Comparison of ENCODE assay signal across 9 mouse cellular contexts in the genomic region with DNA sequence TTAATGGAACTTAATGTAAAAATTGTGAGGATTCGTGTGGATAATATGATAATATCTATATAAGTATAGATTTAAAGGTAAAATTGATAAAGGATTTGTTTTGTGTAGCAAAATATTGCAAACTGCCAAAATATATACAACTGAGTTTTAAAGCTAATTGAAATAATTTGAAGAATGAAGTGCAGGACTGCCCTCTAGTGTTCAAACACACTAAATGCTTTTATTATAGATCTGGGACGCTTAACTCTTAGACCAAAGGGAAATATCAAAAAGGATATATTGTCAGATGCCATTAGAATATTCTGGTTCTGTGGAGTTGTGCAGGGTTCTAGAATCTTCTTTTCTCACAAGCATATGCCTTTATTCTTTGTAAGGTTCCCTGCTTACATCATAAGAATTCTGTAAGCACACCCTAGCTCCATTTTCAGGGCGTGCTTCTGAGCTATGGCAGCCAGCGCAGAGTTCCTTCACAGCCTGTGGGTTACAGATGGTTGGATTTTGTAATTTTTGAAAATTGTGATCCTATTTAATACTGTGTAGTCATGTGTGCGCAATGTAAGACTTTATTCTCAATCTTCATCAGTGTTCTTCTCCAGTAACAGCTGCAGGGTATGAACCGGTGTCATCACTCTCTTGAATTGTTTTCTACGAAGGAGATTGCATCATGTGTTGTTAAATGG.
DNase-seq lines count a peak whose midpoint lies in the region; ATAC-seq and TF ChIP-seq lines count a peak whose summit lies in the region.
"Had no signal": no experiment of that assay in that cellular context is flagged by ENCODE, and none has a peak within 500 bp of the region (broad histone marks: within the 10 kb centered on the region; RNA-seq: fewer than 3 reads in every experiment).

No protein-coding gene starts in this region.

- DNase-seq in CD4-positive, CD25-positive, alpha-beta regulatory T cell, adult 2 months (ENCODE audit: low read depth, low spot score), result peak; percentile 64
- peak; percentile 83 for DNase-seq in lung, embryonic 14.5 days
- DNase-seq in lung, adult 18-20 months, result no peak
- peak; percentile 52 for DNase-seq in retina, postnatal 1 day
- no peak for DNase-seq in urinary bladder, postnatal 36 days (ENCODE audit: low spot score in 2 of 2)
- DNase-seq in adrenal gland, postnatal 25 days, result no peak

- H3K4me3 ChIP-seq in lung, embryonic 14.5 days (ENCODE audit: low read depth, low read length), result no peak overlapping the region
- H3K4me3 ChIP-seq in forebrain, embryonic 16.5 days (replicated peaks; ENCODE audit: low read length), result no peak overlapping the region
- H3K4me3 ChIP-seq: embryonic facial prominence, embryonic 12.5 days had no signal

- no peaks in the 10 kb centered on the region for H3K4me1 ChIP-seq in lung, embryonic 14.5 days (ENCODE audit: insufficient read depth)
- H3K4me1 ChIP-seq in forebrain, embryonic 16.5 days (replicated peaks; ENCODE audit: control insufficient read depth, insufficient read depth, low read length), result no peaks in the 10 kb centered on the region
- H3K4me1 ChIP-seq: embryonic facial prominence, embryonic 12.5 days had no signal

- no peaks in the 10 kb centered on the region for H3K27me3 ChIP-seq in lung, embryonic 14.5 days (ENCODE audit: insufficient read depth, low read length)
- no peaks in the 10 kb centered on the region for H3K27me3 ChIP-seq in forebrain, embryonic 16.5 days (replicated peaks; ENCODE audit: control insufficient read depth, insufficient read depth, low read length)
- H3K27me3 ChIP-seq: embryonic facial prominence, embryonic 12.5 days had no signal

- H3K9me3 ChIP-seq in lung, embryonic 14.5 days (ENCODE audit: low read depth, low read length), result no peaks in the 10 kb centered on the region
- no peaks in the 10 kb centered on the region for H3K9me3 ChIP-seq in forebrain, embryonic 16.5 days (ENCODE audit: control insufficient read depth, low read length)
- H3K9me3 ChIP-seq: embryonic facial prominence, embryonic 12.5 days had no signal

- peak; percentile 58 for TF ChIP-seq CTCF in lung, embryonic 14.5 days (IDR thresholded peaks at IDR 0.05; ENCODE audit: low read depth)

- WGBS in lung, embryonic 14.5 days, result 61% methylated on average over 7 of the region's 7 CpGs
- WGBS in forebrain, embryonic 16.5 days, result 67% methylated on average over 7 of the region's 7 CpGs

- ATAC-seq in CD4-positive, CD25-positive, alpha-beta regulatory T cell, adult 4 months, result no peak
- ATAC-seq in lung, embryonic 14.5 days (ENCODE audit: insufficient read depth), result no peak
- peak; percentile 54 for ATAC-seq in forebrain, embryonic 16.5 days

- no peak overlapping the region for H3K27ac ChIP-seq in lung, embryonic 14.5 days (ENCODE audit: low read depth)
- no peak overlapping the region for H3K27ac ChIP-seq in forebrain, embryonic 16.5 days (ENCODE audit: low read length)
- H3K27ac ChIP-seq: embryonic facial prominence, embryonic 12.5 days had no signal

- H3K9ac ChIP-seq in lung, embryonic 14.5 days, result no peak overlapping the region
- no peak overlapping the region for H3K9ac ChIP-seq in forebrain, embryonic 16.5 days (replicated peaks; ENCODE audit: low read depth, low read length)
- H3K9ac ChIP-seq: embryonic facial prominence, embryonic 12.5 days had no signal

- H3K4me2 ChIP-seq in lung, embryonic 14.5 days, result no peak overlapping the region
- H3K4me2 ChIP-seq in forebrain, embryonic 16.5 days (ENCODE audit: low read length), result no peak overlapping the region
- H3K4me2 ChIP-seq: embryonic facial prominence, embryonic 12.5 days had no signal

- no peaks in the 10 kb centered on the region for H3K36me3 ChIP-seq in lung, embryonic 14.5 days (ENCODE audit: insufficient read depth)
- H3K36me3 ChIP-seq in forebrain, embryonic 16.5 days (ENCODE audit: control insufficient read depth, insufficient read depth), result peaks cover 11% of the 10 kb centered on the region
- H3K36me3 ChIP-seq: embryonic facial prominence, embryonic 12.5 days had no signal

Comparison
In these comparisons a context has a peak if more than half of its experiments do, and no peak if none do; other contexts are left out.
1. DNase-seq: peak in CD4-positive, CD25-positive, alpha-beta regulatory T cell, adult 2 months (single experiment), lung, embryonic 14.5 days (single experiment) and retina, postnatal 1 day (single experiment); none in lung, adult 18-20 months (0 of 2), urinary bladder, postnatal 36 days (0 of 2) and adrenal gland, postnatal 25 days (single experiment).